Mouse (Mus musculus): ENCODE results near the gene Slfnl1. TPM values are rescaled to one million over a fixed set of nuclear protein-coding genes. Genes with fewer than 3 reads are reported as not detected.

Slfnl1 gene
- polyA plus RNA-seq, 1 experiment: 0.35 TPM

DNA sequence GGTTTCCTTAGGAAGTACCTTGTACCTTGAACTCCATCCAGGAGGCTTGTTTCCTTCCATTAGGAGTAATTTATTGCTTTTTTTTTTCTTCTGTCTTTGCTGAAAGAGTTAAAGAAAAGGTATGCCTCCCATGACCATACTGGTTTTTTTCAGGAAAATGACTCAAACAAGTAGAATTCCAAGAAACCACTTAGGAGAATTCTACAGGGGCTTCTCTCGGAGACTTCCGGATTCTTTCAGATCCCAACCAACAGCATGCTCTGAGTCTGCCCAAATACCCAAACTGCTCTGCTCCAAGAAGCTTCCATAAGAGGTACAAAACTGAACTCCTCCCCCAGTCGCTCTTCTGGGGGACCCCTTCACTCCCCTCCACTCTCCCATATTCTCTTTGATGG is 39.0 kb downstream of the Slfnl1 start:
- Histone ChIP-seq H3K27me3 (ENCODE audit: control insufficient read depth, insufficient read depth, low read length) (no peaks in the 10 kb centered on the region), H3K4me3 (ENCODE audit: control insufficient read depth, insufficient read depth, low read length) (no peak overlapping the region), H3K4me1 (replicated peaks; ENCODE audit: control insufficient read depth, insufficient read depth, low read length) (peaks cover 12% of the 10 kb centered on the region), H3K27ac (ENCODE audit: control insufficient read depth, insufficient read depth, low read length) (no peak overlapping the region), H3K36me3 (ENCODE audit: control insufficient read depth, insufficient read depth, low read length) (no peaks in the 10 kb centered on the region)
- 86% methylated on average over 3 of the region's 3 CpGs for WGBS
- DNase-seq: no peak
- TF ChIP-seq POLR2A (IDR thresholded peaks at IDR 0.05; ENCODE audit: control insufficient read depth, extremely low read depth, insufficient read depth, low read length, poor library complexity) (no peak), CTCF (IDR thresholded peaks at IDR 0.05; ENCODE audit: borderline replicate concordance, control insufficient read depth, extremely low read depth, insufficient read depth, low read length, poor library complexity) (no peak)

DNA sequence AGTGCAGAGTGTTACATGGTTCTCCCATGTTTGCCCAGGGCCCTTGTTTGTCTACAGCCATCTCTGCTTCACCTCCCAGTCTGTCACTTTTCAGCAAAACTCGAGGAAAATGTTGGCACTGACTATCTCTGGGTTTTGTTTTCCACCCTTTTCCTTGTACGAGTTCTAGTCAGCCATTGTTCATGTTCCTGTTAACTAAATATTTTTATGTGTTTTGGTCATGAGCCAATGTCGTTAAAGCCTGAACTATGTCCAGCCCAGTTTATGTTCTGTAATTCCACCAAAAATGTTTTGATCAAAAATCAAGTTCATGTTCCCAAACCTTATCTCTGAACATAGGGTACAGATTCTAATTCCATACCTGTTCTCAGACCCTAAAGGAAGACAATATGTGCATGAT is 39.7 kb downstream of the Slfnl1 start:
- DNase-seq: no peak
- Histone ChIP-seq H3K27me3 (ENCODE audit: control insufficient read depth, insufficient read depth, low read length) (no peaks in the 10 kb centered on the region), H3K36me3 (ENCODE audit: control insufficient read depth, insufficient read depth, low read length) (no peaks in the 10 kb centered on the region), H3K4me3 (ENCODE audit: control insufficient read depth, insufficient read depth, low read length) (no peak overlapping the region), H3K27ac (ENCODE audit: control insufficient read depth, insufficient read depth, low read length) (no peak overlapping the region), H3K4me1 (replicated peaks; ENCODE audit: control insufficient read depth, insufficient read depth, low read length) (peaks cover 12% of the 10 kb centered on the region)
- 88% methylated on average over 3 of the region's 3 CpGs for WGBS
- TF ChIP-seq CTCF (IDR thresholded peaks at IDR 0.05; ENCODE audit: borderline replicate concordance, control insufficient read depth, extremely low read depth, insufficient read depth, low read length, poor library complexity): no peak

DNA sequence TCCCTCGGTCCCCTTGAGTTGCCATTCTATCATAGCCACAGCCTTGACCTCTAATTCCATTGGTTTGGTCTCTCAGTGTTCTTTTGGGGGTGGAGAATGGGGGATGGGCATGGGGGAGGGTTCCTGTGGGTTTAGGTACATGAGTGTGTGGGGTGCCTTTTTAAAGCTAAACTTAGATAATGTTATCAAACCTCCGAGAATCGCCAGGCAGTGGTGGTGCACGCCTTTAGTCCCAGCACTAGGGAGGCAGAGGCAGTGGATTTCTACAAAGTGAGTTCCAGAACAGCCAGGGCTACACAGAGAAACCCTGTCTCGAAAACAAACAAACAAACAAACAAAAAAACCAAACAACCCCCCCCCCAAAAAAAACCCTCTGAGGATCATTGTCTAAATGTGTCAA is 48.9 kb downstream of the Slfnl1 start:
- Histone ChIP-seq H3K27ac (ENCODE audit: control insufficient read depth, insufficient read depth, low read length) (no peak overlapping the region), H3K4me1 (replicated peaks; ENCODE audit: control insufficient read depth, insufficient read depth, low read length) (no peaks in the 10 kb centered on the region), H3K27me3 (ENCODE audit: control insufficient read depth, insufficient read depth, low read length) (no peaks in the 10 kb centered on the region), H3K4me3 (ENCODE audit: control insufficient read depth, insufficient read depth, low read length) (no peak overlapping the region), H3K36me3 (ENCODE audit: control insufficient read depth, insufficient read depth, low read length) (no peaks in the 10 kb centered on the region)
- DNase-seq: no peak
- WGBS: 77% methylated on average over 5 of the region's 5 CpGs
- no peak for TF ChIP-seq POLR2A (IDR thresholded peaks at IDR 0.05; ENCODE audit: control insufficient read depth, extremely low read depth, insufficient read depth, low read length, poor library complexity)
- TF ChIP-seq CTCF (IDR thresholded peaks at IDR 0.05; ENCODE audit: borderline replicate concordance, control insufficient read depth, extremely low read depth, insufficient read depth, low read length, poor library complexity): no peak

DNA sequence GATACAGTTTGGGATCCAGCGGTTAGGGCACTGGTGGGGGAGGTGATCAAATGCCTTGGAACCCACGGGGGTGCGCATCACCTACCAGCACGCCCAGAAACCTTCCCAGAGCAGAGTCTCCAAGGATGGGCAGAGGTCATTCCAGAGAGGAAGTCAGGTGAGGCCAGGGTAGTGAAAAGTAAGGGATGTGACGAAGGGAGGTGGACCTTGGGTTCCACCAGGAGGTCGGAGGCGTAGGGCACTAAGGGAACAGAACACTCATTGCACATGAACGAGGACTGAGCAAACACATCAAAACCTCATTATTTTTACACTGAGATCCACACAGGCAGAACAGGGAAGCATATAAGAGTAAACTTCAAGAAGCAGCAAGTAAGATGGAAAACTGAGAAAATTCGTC is 49.7 kb downstream of the Slfnl1 start:
- WGBS: 88% methylated on average over 9 of the region's 9 CpGs
- DNase-seq: no peak
- Histone ChIP-seq H3K4me1 (replicated peaks; ENCODE audit: control insufficient read depth, insufficient read depth, low read length) (no peaks in the 10 kb centered on the region), H3K27ac (ENCODE audit: control insufficient read depth, insufficient read depth, low read length) (no peak overlapping the region), H3K27me3 (ENCODE audit: control insufficient read depth, insufficient read depth, low read length) (no peaks in the 10 kb centered on the region), H3K36me3 (ENCODE audit: control insufficient read depth, insufficient read depth, low read length) (no peaks in the 10 kb centered on the region), H3K4me3 (ENCODE audit: control insufficient read depth, insufficient read depth, low read length) (no peak overlapping the region)
- TF ChIP-seq POLR2A (IDR thresholded peaks at IDR 0.05; ENCODE audit: control insufficient read depth, extremely low read depth, insufficient read depth, low read length, poor library complexity) (no peak), CTCF (IDR thresholded peaks at IDR 0.05; ENCODE audit: borderline replicate concordance, control insufficient read depth, extremely low read depth, insufficient read depth, low read length, poor library complexity) (no peak)

Other genes starting within 250 kb of the Slfnl1 start
- gene Foxo6, start 244.9 kb upstream of the Slfnl1 start, polyA plus RNA-seq (2012; rRNA removed): 0.47 and 0.82 TPM in 2 replicates
- gene Scmh1, start 127.0 kb upstream of the Slfnl1 start, polyA plus RNA-seq (2012; rRNA removed): 41.7 and 48.3 TPM in 2 replicates
- gene Ctps, start 38.0 kb downstream of the Slfnl1 start, polyA plus RNA-seq (2012; rRNA removed): 13.8 and 14.7 TPM in 2 replicates
- gene Gm8439, start 56.5 kb downstream of the Slfnl1 start, polyA plus RNA-seq (2012; rRNA removed): not detected in 2 replicates
- gene Cited4, start 134.3 kb downstream of the Slfnl1 start, polyA plus RNA-seq (2012; rRNA removed): 6.5 and 9.2 TPM in 2 replicates
- gene Kcnq4, start 216.4 kb downstream of the Slfnl1 start, polyA plus RNA-seq (2012; rRNA removed): 1.1 and 2.0 TPM in 2 replicates